Mouse (Mus musculus): Measurements from ENCODE around the gene Ticrr.

The Ticrr gene

GRCm38 (mm10) chr7:79680231-79680630 lies 20.2 kb downstream of the Ticrr start:
- DNase-seq (ENCODE audit: inconsistent ontology term): no peak

- DNase-seq (ENCODE audit: inconsistent ontology term): no peak
Measured at GRCm38 (mm10) chr7:79696495-79696894, 36.5 kb downstream of the Ticrr start.

- DNase-seq (ENCODE audit: inconsistent ontology term): no peak
Measured at GRCm38 (mm10) chr7:79702755-79703154, 42.8 kb downstream of the Ticrr start.

- DNase-seq (ENCODE audit: inconsistent ontology term): no peak
Measured at GRCm38 (mm10) chr7:79705210-79705609, 45.2 kb downstream of the Ticrr start.

- peak; percentile 59 for DNase-seq (ENCODE audit: inconsistent ontology term)
Measured at GRCm38 (mm10) chr7:79710130-79710607, 50.2 kb downstream of the Ticrr start.

- DNase-seq (ENCODE audit: inconsistent ontology term): no peak
Measured at GRCm38 (mm10) chr7:79710831-79711230, 50.8 kb downstream of the Ticrr start.

GRCm38 (mm10) chr7:79715187-79715981 lies 55.4 kb downstream of the Ticrr start, which contains the start of gene Kif7:
Kif7 (minus strand) TSS chr7:79715720.
- DNase-seq (ENCODE audit: inconsistent ontology term): peak; percentile 95

- peak; percentile 52 for DNase-seq (ENCODE audit: inconsistent ontology term)
Measured at GRCm38 (mm10) chr7:79721386-79721977, 61.5 kb downstream of the Ticrr start.

GRCm38 (mm10) chr7:79727091-79727490 lies 67.1 kb downstream of the Ticrr start:
- DNase-seq (ENCODE audit: inconsistent ontology term): peak; percentile 36

GRCm38 (mm10) chr7:79728219-79728618 lies 68.2 kb downstream of the Ticrr start:
- DNase-seq (ENCODE audit: inconsistent ontology term): peak; percentile 59

- peak; percentile 70 for DNase-seq (ENCODE audit: inconsistent ontology term)
Measured at GRCm38 (mm10) chr7:79729169-79729568, 69.2 kb downstream of the Ticrr start.

- peak; percentile 31 for DNase-seq (ENCODE audit: inconsistent ontology term)
Measured at GRCm38 (mm10) chr7:79729743-79730370, 69.9 kb downstream of the Ticrr start.

GRCm38 (mm10) chr7:79731438-79731837 lies 71.4 kb downstream of the Ticrr start:
- peak; percentile 23 for DNase-seq (ENCODE audit: inconsistent ontology term)

- DNase-seq (ENCODE audit: inconsistent ontology term): no peak
Measured at GRCm38 (mm10) chr7:79732622-79733021, 72.6 kb downstream of the Ticrr start, which contains the start of gene Plin1. Plin1 (minus strand) TSS chr7:79732903.

GRCm38 (mm10) chr7:79734563-79734962 lies 74.6 kb downstream of the Ticrr start:
- no peak for DNase-seq (ENCODE audit: inconsistent ontology term)

GRCm38 (mm10) chr7:79736511-79736910 lies 76.5 kb downstream of the Ticrr start:
- DNase-seq (ENCODE audit: inconsistent ontology term): no peak

- DNase-seq (ENCODE audit: inconsistent ontology term): no peak
Measured at GRCm38 (mm10) chr7:79738913-79739312, 78.9 kb downstream of the Ticrr start.

GRCm38 (mm10) chr7:79740279-79740678 lies 80.3 kb downstream of the Ticrr start:
- no peak for DNase-seq (ENCODE audit: inconsistent ontology term)

GRCm38 (mm10) chr7:79742277-79742658 lies 82.3 kb downstream of the Ticrr start:
- DNase-seq (ENCODE audit: inconsistent ontology term): no peak

- peak; percentile 87 for DNase-seq (ENCODE audit: inconsistent ontology term)
Measured at GRCm38 (mm10) chr7:79742659-79743536, 82.9 kb downstream of the Ticrr start, which contains the start of the genes Pex11a and Wdr93. Pex11a (minus strand) TSS chr7:79743131. Wdr93 (plus strand) TSS chr7:79743163.

- no peak for DNase-seq (ENCODE audit: inconsistent ontology term)
Measured at GRCm38 (mm10) chr7:79744051-79744450, 84.1 kb downstream of the Ticrr start.
